Mouse (Mus musculus) embryo, embryonic 11.5 days (tissue): Measurements from ENCODE around the gene Ttc13.

ENCODE experiments used
- DNase-seq: peaks from one replicate; pipeline ENCODE4 v3.0.0-alpha.2; 2012; ENCODE audit warnings: low read depth, low spot score

Gene Ttc13

DNA sequence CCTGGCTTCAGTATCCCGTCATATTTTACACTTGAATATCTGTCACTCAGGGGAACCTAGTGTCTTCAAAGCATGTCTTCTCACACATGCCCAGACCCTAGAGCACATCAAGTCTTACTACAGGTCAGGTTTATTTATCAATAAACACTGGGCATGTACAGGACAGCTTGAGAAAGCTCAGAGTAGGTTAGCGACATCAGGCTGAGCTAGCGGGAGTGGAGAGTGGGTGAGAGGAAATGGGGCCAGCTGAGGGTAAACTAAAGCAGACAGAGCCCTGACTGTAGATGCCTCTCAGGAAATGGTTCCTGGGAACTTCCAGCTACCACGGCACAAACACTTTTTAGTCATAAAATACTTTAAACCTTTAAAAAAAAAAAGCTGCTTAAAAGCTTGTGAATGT, 18.3 kb downstream of the Ttc13 start:
- no peak for DNase-seq

GRCm38 (mm10) chr8:124702183-124702582, 19.6 kb downstream of the Ttc13 start:
- no peak for DNase-seq

DNA sequence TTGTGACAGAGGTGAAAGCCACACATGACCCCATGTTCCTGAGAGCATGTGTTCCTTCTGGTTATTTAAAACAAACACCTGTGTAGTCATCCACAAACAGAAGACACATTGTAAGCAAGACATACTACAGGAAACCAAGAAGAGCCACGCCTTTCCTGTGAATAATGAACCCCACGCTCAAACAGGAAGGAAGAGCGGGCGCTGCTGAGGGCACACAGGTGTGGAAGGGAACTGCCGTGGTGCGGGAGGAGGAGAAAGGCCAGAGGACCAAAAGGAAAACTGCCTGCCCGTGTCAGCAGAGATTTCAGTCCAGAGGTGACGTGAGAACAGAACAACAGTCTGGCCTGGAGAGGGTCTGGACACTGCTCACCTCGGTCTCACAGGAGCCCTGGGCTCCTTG, 20.8 kb downstream of the Ttc13 start:
- no peak for DNase-seq

DNA sequence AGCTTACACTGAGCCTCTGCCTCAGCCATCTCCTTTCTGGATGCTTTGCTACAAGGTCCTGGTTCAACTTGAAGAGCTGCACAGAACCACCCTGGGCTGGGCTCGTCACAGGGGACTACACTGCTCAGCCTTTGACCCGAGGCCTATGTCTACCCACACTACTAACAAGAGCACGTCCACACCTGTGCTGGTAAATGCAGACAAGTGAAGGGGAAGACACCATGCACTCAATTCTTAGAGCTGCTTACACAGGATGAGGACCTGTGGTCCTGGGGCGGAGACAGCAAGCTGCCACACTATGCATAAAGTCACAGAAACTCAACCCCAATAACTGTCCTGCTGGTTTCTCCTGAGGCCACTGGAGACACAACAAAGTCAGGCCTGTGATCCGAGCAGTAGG, 21.5 kb downstream of the Ttc13 start:
- no peak for DNase-seq

DNA sequence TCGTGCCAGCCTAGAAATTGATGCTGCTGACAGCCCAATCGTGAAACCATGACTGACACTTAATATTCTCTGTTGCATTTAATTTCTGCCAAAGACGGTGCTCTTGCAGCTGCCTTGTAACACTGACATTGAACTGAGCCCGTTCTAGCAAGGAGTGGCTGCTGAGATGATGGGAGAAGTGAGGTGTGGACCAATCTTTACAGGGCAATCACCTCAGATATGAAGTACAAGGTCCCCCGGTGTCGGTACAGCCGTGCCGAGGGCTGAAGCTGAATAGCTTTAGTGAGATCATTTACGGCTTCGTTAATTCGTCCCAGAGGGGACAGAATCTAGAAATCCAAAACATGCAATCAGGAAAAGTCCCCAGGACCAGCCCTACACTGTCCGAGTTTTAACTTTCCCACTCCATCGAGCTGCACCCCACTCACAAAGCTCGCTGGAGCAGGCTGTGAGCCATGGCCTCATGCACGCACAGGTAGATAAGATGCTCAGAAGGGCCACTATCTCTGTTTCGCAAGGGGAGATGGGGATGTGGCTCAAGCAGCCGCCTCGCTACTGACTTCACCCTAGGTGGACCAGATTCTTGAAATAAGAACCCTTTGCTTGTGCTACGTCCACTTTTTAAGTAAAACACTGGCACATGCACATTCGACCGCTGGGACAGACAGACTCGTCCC, 26.2 kb downstream of the Ttc13 start:
- DNase-seq, result no peak

GRCm38 (mm10) chr8:124691706-124692105, 30.1 kb downstream of the Ttc13 start:
- no peak for DNase-seq

DNA sequence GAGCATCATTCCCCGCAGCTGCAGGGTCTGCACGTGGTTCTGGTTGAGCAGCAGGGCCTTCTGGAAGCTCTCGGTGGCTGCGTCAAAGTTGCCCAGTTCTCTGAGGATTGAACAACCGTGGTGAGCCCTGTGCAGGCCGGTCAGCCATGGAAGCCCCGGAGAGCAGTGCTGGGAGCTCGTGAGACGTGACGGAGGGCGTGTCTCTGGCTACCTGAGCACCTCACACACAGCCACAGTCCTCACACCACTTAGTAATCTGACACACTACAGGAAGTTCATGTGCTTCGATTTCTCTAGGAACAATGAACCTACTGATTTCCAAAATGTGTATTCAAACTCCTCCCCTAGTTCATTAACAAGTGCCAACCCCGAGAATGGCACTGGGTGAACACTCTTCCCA, 32.9 kb downstream of the Ttc13 start:
- no peak for DNase-seq

DNA sequence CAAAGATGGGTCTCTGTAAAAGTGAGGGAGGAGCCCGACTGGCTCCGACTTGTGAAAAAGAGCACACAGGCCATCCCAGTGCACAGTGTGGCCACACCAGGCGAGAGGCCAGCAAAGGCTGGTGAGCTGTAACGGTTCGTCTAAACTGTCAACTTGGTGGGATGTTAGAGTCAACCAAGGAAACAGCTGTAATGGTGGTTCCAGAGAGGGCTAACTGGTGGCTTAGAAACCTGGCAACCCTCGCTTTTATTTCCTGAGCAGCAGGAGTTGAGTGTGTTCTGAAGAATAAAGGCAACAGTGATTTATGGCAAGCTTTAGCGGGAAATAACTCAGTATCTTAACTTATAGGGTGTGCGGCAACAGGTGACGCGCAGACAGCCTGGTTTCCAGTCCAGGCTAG, 39.6 kb downstream of the Ttc13 start:
- no peak for DNase-seq

DNA sequence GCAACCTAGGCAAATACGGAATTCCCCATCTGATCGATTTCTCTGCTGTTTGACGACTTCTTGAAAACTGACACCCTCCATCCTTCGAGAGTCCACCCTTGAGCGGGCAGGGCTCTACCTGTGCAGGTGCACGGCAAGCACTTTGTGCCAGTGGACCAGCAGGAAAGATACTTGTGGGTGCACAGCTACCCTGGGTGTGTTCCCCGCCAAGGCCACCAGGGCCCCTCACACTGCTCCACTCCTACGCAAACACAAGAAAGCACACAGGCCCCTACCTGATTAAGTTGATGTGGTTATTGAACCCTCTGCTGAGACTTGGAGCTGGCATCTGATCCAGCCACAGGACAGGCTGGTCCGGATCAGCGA, 40.0 kb downstream of the Ttc13 start:
- no peak for DNase-seq

GRCm38 (mm10) chr8:124681077-124681791, 40.5 kb downstream of the Ttc13 start:
- DNase-seq, result no peak

DNA sequence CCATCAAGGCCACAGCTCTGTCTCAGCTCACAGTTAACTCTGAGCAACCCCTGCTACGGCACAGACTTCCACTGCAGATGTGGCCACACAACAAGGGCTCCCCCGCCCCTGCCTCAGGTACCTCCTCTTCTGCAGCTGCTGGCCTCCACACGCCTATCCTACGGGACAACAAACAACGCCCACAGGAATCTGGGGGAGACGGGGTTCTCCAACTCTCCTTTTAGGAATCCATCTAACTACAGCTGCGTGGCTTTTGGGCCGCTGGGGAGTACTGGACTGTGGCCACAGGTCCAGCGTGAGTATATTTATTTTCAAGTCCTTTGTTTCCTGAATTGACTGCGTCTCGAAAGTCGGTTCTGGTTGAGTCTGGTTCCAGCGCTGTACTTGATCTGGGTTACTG, 43.5 kb downstream of the Ttc13 start:
- no peak for DNase-seq

GRCm38 (mm10) chr8:124677486-124677885, 44.3 kb downstream of the Ttc13 start:
- DNase-seq, result peak; percentile 55

GRCm38 (mm10) chr8:124677078-124677477, 44.7 kb downstream of the Ttc13 start:
- DNase-seq, result no peak

DNA sequence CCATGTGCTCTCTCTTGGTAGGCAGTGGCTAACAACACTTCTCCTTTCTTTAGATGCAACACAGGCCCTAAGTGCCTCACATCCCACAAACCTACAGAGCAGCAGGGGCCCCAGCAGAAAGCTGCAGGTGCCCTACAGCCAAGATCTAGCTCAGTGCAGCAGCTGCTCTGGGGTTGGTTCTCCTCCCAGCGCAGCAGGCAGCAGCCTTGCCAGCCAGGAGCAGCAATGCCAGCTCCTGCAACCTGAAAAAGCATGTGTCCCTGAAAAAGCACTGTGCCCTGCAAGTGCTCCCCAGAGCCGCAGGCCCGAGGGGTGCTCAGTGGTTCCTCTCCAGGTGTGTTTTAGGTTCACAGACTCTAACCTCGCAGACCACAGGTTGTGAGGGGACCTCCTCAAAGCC, 45.1 kb downstream of the Ttc13 start:
- DNase-seq, result no peak

GRCm38 (mm10) chr8:124672345-124672744, 49.4 kb downstream of the Ttc13 start:
- DNase-seq, result no peak

- no peak for DNase-seq
These were observed 53.0 kb downstream of the Ttc13 start for GRCm38 (mm10) chr8:124668798-124669197.

- DNase-seq, result no peak
These were observed 57.4 kb downstream of the Ttc13 start for GRCm38 (mm10) chr8:124664414-124664813.

- DNase-seq, result no peak
These were observed 57.9 kb downstream of the Ttc13 start for GRCm38 (mm10) chr8:124663874-124664230.

DNA sequence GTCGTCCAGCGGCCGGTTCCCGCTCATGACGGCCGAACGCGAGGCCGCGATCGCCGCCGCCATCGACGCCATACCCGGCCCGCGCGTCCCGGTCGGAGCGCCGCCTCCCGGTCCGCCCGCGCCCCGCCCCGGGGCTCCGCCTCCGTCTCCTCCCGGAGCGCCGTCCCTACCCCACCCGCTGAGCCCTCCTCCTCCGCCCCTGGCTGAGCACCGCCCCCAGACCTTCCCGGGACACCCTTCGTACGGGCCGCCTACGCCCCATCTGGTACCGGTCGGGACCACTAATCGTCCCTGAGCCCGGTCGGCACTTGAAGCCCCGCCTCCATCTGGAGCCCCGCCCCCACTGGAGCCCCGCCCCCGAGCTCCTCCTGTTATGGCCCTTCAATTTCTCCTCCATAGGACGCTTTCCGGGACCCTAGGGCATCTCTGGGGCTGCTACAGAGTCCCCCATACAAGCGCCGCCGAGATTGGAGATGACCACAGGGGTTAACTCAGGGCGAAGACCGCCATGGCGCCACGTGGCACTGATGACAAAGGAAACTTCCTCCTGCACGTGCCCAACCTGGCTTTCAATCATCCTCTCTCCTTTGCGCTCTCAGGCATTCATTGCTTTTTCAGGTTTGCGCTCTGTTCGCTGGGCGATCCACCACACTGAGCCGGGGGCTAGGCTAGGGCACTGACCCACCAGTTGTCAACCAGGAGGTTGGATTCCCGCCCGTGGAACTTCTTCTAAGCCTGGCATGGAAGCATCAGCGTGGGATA, 58.5 kb downstream of the Ttc13 start, which contains the start of gene 2310022B05Rik:
Gene 2310022B05Rik (minus strand): TSS at position 258 of the 762 bp plus-strand sequence.
- DNase-seq, result peak; percentile 67

- no peak for DNase-seq
These were observed 59.2 kb downstream of the Ttc13 start for GRCm38 (mm10) chr8:124662446-124663111.

DNA sequence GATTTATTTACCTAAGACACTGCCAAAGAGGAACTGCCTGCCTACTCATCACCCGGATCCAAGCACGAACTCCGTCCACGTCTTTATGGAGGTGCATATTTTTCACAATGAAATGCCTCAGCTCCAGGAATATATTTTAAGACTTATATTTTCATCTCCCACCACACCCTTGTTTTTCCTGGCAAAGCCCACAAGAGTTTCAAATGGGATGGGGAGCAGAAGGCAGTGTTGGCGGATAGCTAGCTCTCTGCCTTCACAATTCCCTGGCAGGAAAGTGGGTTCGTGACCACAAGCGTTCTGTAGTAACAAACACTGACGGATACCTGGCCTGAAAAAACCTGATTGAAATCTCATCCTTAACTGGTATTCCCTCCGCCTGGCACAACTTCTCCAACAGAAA, 60.0 kb downstream of the Ttc13 start:
- no peak for DNase-seq

DNA sequence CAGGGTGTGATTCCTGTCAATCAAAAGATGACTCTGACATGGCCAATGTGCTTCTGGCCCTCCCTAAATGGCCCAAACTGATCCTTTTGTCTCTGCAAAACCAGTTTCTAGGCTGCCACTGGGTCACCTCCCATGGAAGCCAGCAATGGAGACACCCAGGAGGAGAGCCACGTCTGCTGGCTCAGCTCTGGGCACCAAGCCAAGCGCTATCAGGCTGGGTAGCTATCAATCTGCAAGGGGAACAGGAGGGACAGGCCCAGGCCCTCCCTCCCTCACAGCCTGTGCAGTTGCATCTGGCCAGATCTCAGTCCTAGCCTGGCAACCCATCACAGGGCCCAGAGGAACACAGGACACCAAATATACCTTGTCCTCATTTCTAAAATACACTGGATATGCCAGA, 63.4 kb downstream of the Ttc13 start:
- no peak for DNase-seq
